Mouse (Mus musculus) megakaryocyte, embryonic 14.5 days (primary cell): ENCODE results near the gene Pitpnm3. TPM values are rescaled to one million over a fixed set of nuclear protein-coding genes. Genes with fewer than 3 reads are reported as not detected.
A peak's percentile ranks its signal among the peaks of the same experiment; 100 is the strongest.

ENCODE experiments used
- H3K27me3 ChIP-seq: replicated peaks from 2 replicates; pipeline ENCODE3; 2012; ENCODE audit warnings: inconsistent platforms
- H3K36me3 ChIP-seq: replicated peaks from 2 replicates; pipeline ENCODE3; 2012; ENCODE audit warnings: low read length, inconsistent platforms, mixed read lengths
- H3K4me1 ChIP-seq: 2 replicates; pipeline ENCODE4 v1.6.1; 2012; ENCODE audit warnings: inconsistent platforms
- H3K4me3 ChIP-seq: replicated peaks from 2 replicates; pipeline ENCODE3; 2012; ENCODE audit warnings: moderate library complexity, mild to moderate bottlenecking, inconsistent platforms
- H3K9me3 ChIP-seq: 2 replicates; pipeline ENCODE4 v1.6.1; 2012; ENCODE audit warnings: inconsistent platforms
- FLI1 ChIP-seq: IDR thresholded peaks from 2 replicates; pipeline ENCODE4 v1.6.1; 2012; ENCODE audit warnings: low read length, inconsistent platforms, mixed read lengths
- GATA1 ChIP-seq: IDR thresholded peaks from 3 replicates; pipeline ENCODE4 v1.6.1; 2012; ENCODE audit warnings: mixed read lengths, low read length, inconsistent platforms, borderline replicate concordance
- polyA plus RNA-seq: library from polyadenylated mRNA; stranded (reverse); fragments of >175 nt; gene quantifications from 2 replicates; pipeline ENCODE4 v1.2.3, GENCODE M21; 2012; ENCODE audit warnings: low replicate concordance; ENCODE audit not compliant: insufficient read depth

Pitpnm3 gene
- polyA plus RNA-seq, 1 experiment: 0.07 TPM

- TF ChIP-seq GATA1 (no peak), FLI1 (no peak)
- Histone ChIP-seq H3K4me1 (no peaks in the 10 kb centered on the region), H3K4me3 (no peak overlapping the region), H3K36me3 (no peaks in the 10 kb centered on the region), H3K27me3 (peaks cover 52% of the 10 kb centered on the region), H3K9me3 (no peaks in the 10 kb centered on the region)
These were observed 37.6 kb downstream of the Pitpnm3 start for GRCm38 (mm10) chr11:72098027-72098426.

GRCm38 (mm10) chr11:72095994-72096393, 39.6 kb downstream of the Pitpnm3 start:
- no peaks in the 10 kb centered on the region for H3K4me1 ChIP-seq
- TF ChIP-seq FLI1: no peak
- no peak for TF ChIP-seq GATA1
- no peaks in the 10 kb centered on the region for H3K36me3 ChIP-seq
- no peaks in the 10 kb centered on the region for H3K9me3 ChIP-seq
- H3K27me3 ChIP-seq: peaks cover 64% of the 10 kb centered on the region
- no peak overlapping the region for H3K4me3 ChIP-seq

DNA sequence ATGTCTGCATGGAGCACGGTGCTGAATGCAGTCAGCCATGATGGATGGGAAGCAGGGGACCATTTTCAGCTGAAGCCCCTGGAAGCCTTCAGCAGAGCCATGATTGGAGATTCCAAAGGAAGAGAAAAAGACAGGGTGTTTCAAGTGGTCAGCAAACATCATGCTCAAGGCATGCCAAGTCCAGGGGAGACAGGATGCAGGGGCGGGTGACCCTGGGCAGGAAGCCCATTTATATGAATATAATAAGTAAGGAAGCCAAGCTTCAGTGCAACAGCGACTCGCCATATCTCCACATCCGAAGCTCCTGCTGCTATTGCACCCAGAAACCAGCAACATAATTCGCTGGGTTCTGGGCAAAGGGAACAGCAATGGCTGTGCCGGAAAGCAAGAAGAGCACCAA, 41.1 kb downstream of the Pitpnm3 start:
- no peak for TF ChIP-seq GATA1
- TF ChIP-seq FLI1: no peak
- no peaks in the 10 kb centered on the region for H3K36me3 ChIP-seq
- no peaks in the 10 kb centered on the region for H3K9me3 ChIP-seq
- peaks cover 67% of the 10 kb centered on the region for H3K27me3 ChIP-seq
- H3K4me1 ChIP-seq: no peaks in the 10 kb centered on the region
- no peak overlapping the region for H3K4me3 ChIP-seq

DNA sequence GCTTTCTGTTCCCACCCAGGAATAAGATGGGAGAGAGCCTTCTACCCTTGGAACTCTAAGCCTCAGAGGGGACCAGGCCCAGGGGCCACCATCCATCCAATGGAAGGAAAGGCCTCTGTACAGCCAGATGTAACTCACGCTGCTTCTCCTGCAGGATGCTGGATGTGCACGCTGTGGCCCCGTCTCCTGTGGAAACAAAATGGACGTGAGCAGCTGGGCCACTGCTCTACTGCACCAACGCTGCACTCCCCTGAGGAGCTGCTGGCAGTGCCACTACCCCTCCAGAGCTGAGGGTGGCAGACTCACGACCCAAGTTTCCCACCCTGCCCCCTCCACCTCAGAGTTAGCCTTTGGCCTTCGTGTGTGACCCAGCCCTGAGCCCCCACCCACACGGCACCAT, 43.2 kb downstream of the Pitpnm3 start:
- Histone ChIP-seq H3K9me3 (no peaks in the 10 kb centered on the region), H3K4me3 (peak overlapping the region; percentile 2)
- TF ChIP-seq GATA1 (no peak), FLI1 (no peak)

GRCm38 (mm10) chr11:72086251-72087046, 49.1 kb downstream of the Pitpnm3 start:
- H3K27me3 ChIP-seq: peaks cover 57% of the 10 kb centered on the region
- TF ChIP-seq GATA1: no peak
- TF ChIP-seq FLI1: no peak
- H3K9me3 ChIP-seq: no peaks in the 10 kb centered on the region
- H3K36me3 ChIP-seq: no peaks in the 10 kb centered on the region
- H3K4me1 ChIP-seq: peaks cover 7% of the 10 kb centered on the region
- peak overlapping the region; percentile 38 for H3K4me3 ChIP-seq

More for the DNA sequence above, 43.2 kb downstream of the Pitpnm3 start:
- H3K27me3 ChIP-seq: peaks cover 72% of the 10 kb centered on the region
- H3K36me3 ChIP-seq: no peaks in the 10 kb centered on the region
- no peaks in the 10 kb centered on the region for H3K4me1 ChIP-seq

DNA sequence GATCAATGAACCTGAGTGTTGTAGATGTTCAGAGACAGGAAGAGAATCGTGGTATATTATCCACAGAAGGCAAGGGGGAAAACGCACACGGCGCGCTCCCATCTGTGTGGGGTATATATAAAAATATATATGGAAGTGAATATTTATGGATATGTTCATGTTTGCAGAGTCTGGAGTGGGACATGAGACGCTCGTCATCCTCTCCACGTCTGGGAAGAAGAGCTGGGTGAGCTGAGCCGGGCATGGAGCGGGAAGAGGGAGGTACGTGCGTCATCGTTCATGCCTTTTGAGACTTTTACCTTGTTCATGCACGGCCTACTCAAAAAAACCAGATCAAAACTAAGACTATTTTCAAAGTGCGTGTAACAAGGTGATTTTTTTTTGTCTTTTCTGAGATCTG, 51.2 kb downstream of the Pitpnm3 start:
- Histone ChIP-seq H3K4me1 (peaks cover 7% of the 10 kb centered on the region), H3K36me3 (no peaks in the 10 kb centered on the region), H3K9me3 (no peaks in the 10 kb centered on the region), H3K4me3 (no peak overlapping the region), H3K27me3 (peaks cover 61% of the 10 kb centered on the region)
- TF ChIP-seq GATA1 (no peak), FLI1 (no peak)

- TF ChIP-seq GATA1: no peak
- TF ChIP-seq FLI1: no peak
These were observed 53.0 kb downstream of the Pitpnm3 start for GRCm38 (mm10) chr11:72082601-72083000.

DNA sequence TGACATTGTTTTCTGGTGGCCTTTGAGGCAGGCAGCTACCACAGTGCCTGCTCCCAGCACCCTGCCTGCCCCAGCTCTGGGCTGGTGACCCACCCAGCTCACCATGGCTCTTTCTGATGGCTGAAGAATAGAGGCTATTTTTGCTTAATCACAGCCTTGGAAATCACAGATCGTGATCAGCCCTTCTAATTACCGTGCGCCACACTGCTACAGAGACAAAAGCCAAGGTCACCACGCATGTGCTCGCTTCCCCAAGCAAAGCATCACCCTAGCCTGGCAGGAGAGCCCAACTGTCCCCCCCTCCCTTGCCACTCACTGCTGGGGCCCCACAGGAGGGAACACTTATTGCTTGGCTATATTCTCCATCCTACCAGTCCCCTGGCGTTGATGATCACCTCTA, 55.1 kb downstream of the Pitpnm3 start:
- Histone ChIP-seq H3K27me3 (peaks cover 50% of the 10 kb centered on the region), H3K9me3 (no peaks in the 10 kb centered on the region), H3K4me3 (no peak overlapping the region), H3K4me1 (no peaks in the 10 kb centered on the region), H3K36me3 (no peaks in the 10 kb centered on the region)
- no peak for TF ChIP-seq GATA1
- no peak for TF ChIP-seq FLI1

More at GRCm38 (mm10) chr11:72082601-72083000, 53.0 kb downstream of the Pitpnm3 start:
- Histone ChIP-seq H3K4me3 (no peak overlapping the region), H3K9me3 (no peaks in the 10 kb centered on the region), H3K4me1 (peaks cover 7% of the 10 kb centered on the region), H3K36me3 (no peaks in the 10 kb centered on the region), H3K27me3 (peaks cover 58% of the 10 kb centered on the region)

DNA sequence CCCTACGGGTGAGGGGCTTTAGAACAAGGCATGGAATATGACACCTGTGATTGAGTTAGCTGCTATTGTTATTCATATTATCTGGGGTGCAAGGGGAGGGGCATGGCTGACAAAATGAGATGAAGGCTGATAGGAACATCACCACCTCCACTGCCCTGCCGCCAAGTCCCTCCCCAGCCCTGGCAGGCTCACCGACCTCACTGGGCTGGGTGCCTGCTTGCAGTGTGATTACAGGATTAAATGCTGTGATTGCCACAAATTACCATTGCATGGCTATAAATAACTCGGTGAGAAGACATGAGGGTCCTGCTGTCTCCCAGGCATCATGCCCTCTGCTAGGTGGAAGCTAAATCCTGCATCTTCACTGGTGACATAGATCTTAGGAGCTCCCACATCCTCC, 56.9 kb downstream of the Pitpnm3 start:
- H3K4me3 ChIP-seq: no peak overlapping the region
- peaks cover 57% of the 10 kb centered on the region for H3K27me3 ChIP-seq
- H3K4me1 ChIP-seq: no peaks in the 10 kb centered on the region
- H3K36me3 ChIP-seq: no peaks in the 10 kb centered on the region
- no peak for TF ChIP-seq GATA1
- no peaks in the 10 kb centered on the region for H3K9me3 ChIP-seq

DNA sequence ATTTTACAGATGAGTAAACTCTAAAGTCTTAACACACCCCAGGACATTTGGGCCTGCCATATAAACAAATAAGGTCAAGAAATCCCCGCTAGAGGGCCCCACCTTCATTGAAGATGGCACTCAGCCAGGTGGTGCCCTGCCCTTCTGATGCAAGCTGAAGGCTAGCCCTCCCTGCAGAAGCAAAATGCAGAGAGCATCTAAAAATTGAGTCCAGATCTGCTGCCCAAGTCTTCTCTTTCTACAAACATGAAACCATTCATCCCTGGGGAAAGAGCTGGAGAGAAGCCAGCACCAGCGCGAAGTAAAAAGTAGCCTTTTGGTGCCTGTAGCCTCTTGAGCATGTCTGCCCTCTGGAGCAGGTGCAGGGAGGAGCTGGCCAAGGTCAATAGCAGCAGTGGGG, 57.5 kb downstream of the Pitpnm3 start:
- no peaks in the 10 kb centered on the region for H3K9me3 ChIP-seq
- TF ChIP-seq FLI1 (no peak), GATA1 (no peak)
- no peak overlapping the region for H3K4me3 ChIP-seq
- peaks cover 60% of the 10 kb centered on the region for H3K27me3 ChIP-seq
- no peaks in the 10 kb centered on the region for H3K4me1 ChIP-seq
- no peaks in the 10 kb centered on the region for H3K36me3 ChIP-seq
